Mouse (Mus musculus): ENCODE measurements around the gene Il13.

Il13 gene

GRCm38 (mm10) chr11:53585510-53585909 lies 49.0 kb downstream of the Il13 start:
- peak; percentile 44 for DNase-seq (ENCODE audit: low read depth, low spot score)

- no peak for DNase-seq (ENCODE audit: low read depth, low spot score)
Observed at GRCm38 (mm10) chr11:53584849-53585248, 49.7 kb downstream of the Il13 start.

- DNase-seq (ENCODE audit: low read depth, low spot score): no peak
Observed at GRCm38 (mm10) chr11:53583151-53583550, 51.4 kb downstream of the Il13 start.

Data from c-Kit-negative CD71-positive TER-119-positive erythroid progenitor cells, embryonic 14.5 days (primary cell).